Mouse (Mus musculus) kidney, postnatal 0 days (tissue): ENCODE measurements at regions not wholly inside any gene's neighbourhood (a gene's known extent, or its start where the extent isn't known, plus 50 kb on each side); places are given as distances from the start of the nearest gene placed in this dataset.

ENCODE experiments used
- ATAC-seq: fragments of 200-750 bp; cut with Nextera tagmentation; replicated peaks from 2 replicates; pipeline ENCODE4 v1.8.0; 2017; ENCODE audit warnings: low read depth, moderate number of reproducible peaks, moderate TSS enrichment, moderate library complexity; ENCODE audit not compliant: low FRiP score
- DNase-seq: peaks from one replicate; pipeline ENCODE4 v3.0.0-alpha.2; 2016; ENCODE audit warnings: low spot score
- H3K27ac ChIP-seq: fragments of 300-500 bp; sonication (generic); 2 replicates; pipeline ENCODE4 v1.5.1; 2014; ENCODE audit warnings: mild to moderate bottlenecking
- H3K27me3 ChIP-seq: fragments of 300-500 bp; sonication (generic); 2 replicates; pipeline ENCODE4 v1.6.1; 2014; ENCODE audit warnings: low read length, mixed read lengths; ENCODE audit not compliant: insufficient read depth
- H3K36me3 ChIP-seq: fragments of 300-500 bp; sonication (generic); 2 replicates; pipeline ENCODE4 v1.6.1; 2014; ENCODE audit warnings: low read length, mixed read lengths; ENCODE audit not compliant: insufficient read depth
- H3K4me1 ChIP-seq: fragments of 300-500 bp; sonication (generic); replicated peaks from 2 replicates; pipeline ENCODE4 v1.6.1; 2014; ENCODE audit warnings: antibody characterized with exemption, low read length, mixed read lengths; ENCODE audit not compliant: insufficient read depth
- H3K4me2 ChIP-seq: fragments of 300-500 bp; sonication (generic); 2 replicates; pipeline ENCODE4 v1.6.1; 2014; ENCODE audit warnings: mild to moderate bottlenecking, low read length, moderate library complexity, mixed read lengths
- H3K4me3 ChIP-seq: fragments of 300-500 bp; sonication (generic); replicated peaks from 2 replicates; pipeline ENCODE4 v1.5.1; 2014; ENCODE audit warnings: low read depth, low read length
- H3K9ac ChIP-seq: fragments of 300-500 bp; sonication (generic); 2 replicates; pipeline ENCODE4 v1.6.1; 2014; ENCODE audit warnings: low read depth, low read length
- H3K9me3 ChIP-seq: fragments of 300-500 bp; sonication (generic); replicated peaks from 2 replicates; pipeline ENCODE4 v1.6.1; 2016; ENCODE audit warnings: low read length, inconsistent platforms, mixed read lengths
- CTCF ChIP-seq: IDR thresholded peaks from 2 replicates; pipeline ENCODE4 v1.5.1; 2016; ENCODE audit warnings: antibody characterized with exemption, low read depth, mild to moderate bottlenecking, moderate library complexity
- WGBS: fragments of 180-500 bp; shearing (Covaris S2); extraction: QIAGEN DNeasy Blood & Tissue Kit; methylation state at CpG from one replicate; pipeline ENCODE4 v1.1.7; 2014; 5-methylcytosine and 5-hydroxymethylcytosine counted together

- 0 out of 2 replicates have a peak overlapping the region, but pooled peaks have one; percentile 3 for H3K27ac ChIP-seq
- TF ChIP-seq CTCF, result no peak
- no peaks in the 10 kb centered on the region for H3K36me3 ChIP-seq
- no peaks in the 10 kb centered on the region for H3K9me3 ChIP-seq
- no peak for ATAC-seq
- DNase-seq, result peak; percentile 28
- H3K4me2 ChIP-seq, result no peak overlapping the region
- 26% methylated on average over 12 of the region's 12 CpGs for WGBS
- no peak overlapping the region for H3K4me3 ChIP-seq
- H3K4me1 ChIP-seq, result peaks cover 9% of the 10 kb centered on the region; the same call in 1 of the 2 replicates
- no peaks in the 10 kb centered on the region for H3K27me3 ChIP-seq
- no peak overlapping the region for H3K9ac ChIP-seq
Observed at GRCm38 (mm10) chr16:24056123-24056884, 67.7 kb upstream of the Bcl6 start.

- Histone ChIP-seq H3K9me3 (no peaks in the 10 kb centered on the region), H3K4me3 (no peak overlapping the region), H3K27ac (no peak overlapping the region), H3K4me1 (peaks cover 6% of the 10 kb centered on the region; the same call in 1 of the 2 replicates), H3K9ac (no peak overlapping the region), H3K4me2 (no peak overlapping the region), H3K27me3 (no peaks in the 10 kb centered on the region), H3K36me3 (no peaks in the 10 kb centered on the region)
- WGBS, result 97% methylated on average over 3 of the region's 3 CpGs
- TF ChIP-seq CTCF, result no peak
- DNase-seq, result no peak
- no peak for ATAC-seq
Observed at GRCm38 (mm10) chr16:24054293-24054692, 65.6 kb upstream of the Bcl6 start.

- ATAC-seq (no peak), DNase-seq (no peak)
- WGBS, result 69% methylated on average over 10 of the region's 10 CpGs
- H3K4me1 ChIP-seq, result peaks cover 6% of the 10 kb centered on the region; the same call in 1 of the 2 replicates
- H3K4me3 ChIP-seq, result no peak overlapping the region
- no peak overlapping the region for H3K4me2 ChIP-seq
- no peak overlapping the region for H3K9ac ChIP-seq
- no peaks in the 10 kb centered on the region for H3K36me3 ChIP-seq
- no peak for TF ChIP-seq CTCF
- no peak overlapping the region for H3K27ac ChIP-seq
- no peaks in the 10 kb centered on the region for H3K9me3 ChIP-seq
- H3K27me3 ChIP-seq, result no peaks in the 10 kb centered on the region
Observed at GRCm38 (mm10) chr16:24053403-24053802, 64.8 kb upstream of the Bcl6 start.

GRCm38 (mm10) chr16:24050856-24051640 lies 62.4 kb upstream of the Bcl6 start:
- WGBS, result 81% methylated on average over 10 of the region's 10 CpGs
- no peak for TF ChIP-seq CTCF
- no peak for ATAC-seq
- DNase-seq, result no peak
- H3K27me3 ChIP-seq, result no peaks in the 10 kb centered on the region
- no peaks in the 10 kb centered on the region for H3K36me3 ChIP-seq
- no peak overlapping the region for H3K9ac ChIP-seq
- H3K4me2 ChIP-seq, result no peak overlapping the region
- no peaks in the 10 kb centered on the region for H3K9me3 ChIP-seq
- no peak overlapping the region for H3K4me3 ChIP-seq
- H3K4me1 ChIP-seq, result no peaks in the 10 kb centered on the region
- no peak overlapping the region for H3K27ac ChIP-seq

- no peak overlapping the region for H3K9ac ChIP-seq
- WGBS, result 78% methylated on average over 4 of the region's 4 CpGs
- no peak overlapping the region for H3K4me2 ChIP-seq
- H3K36me3 ChIP-seq, result no peaks in the 10 kb centered on the region
- ATAC-seq, result no peak
- no peaks in the 10 kb centered on the region for H3K9me3 ChIP-seq
- no peak for TF ChIP-seq CTCF
- H3K27me3 ChIP-seq, result no peaks in the 10 kb centered on the region
- no peak overlapping the region for H3K27ac ChIP-seq
- no peak for DNase-seq
- no peak overlapping the region for H3K4me3 ChIP-seq
- H3K4me1 ChIP-seq, result no peaks in the 10 kb centered on the region
Observed at GRCm38 (mm10) chr16:24043779-24044178, 55.1 kb upstream of the Bcl6 start.

GRCm38 (mm10) chr16:24042977-24043376 lies 54.3 kb upstream of the Bcl6 start:
- DNase-seq (no peak), ATAC-seq (no peak)
- Histone ChIP-seq H3K27me3 (no peaks in the 10 kb centered on the region), H3K9me3 (no peaks in the 10 kb centered on the region), H3K4me1 (no peaks in the 10 kb centered on the region), H3K36me3 (no peaks in the 10 kb centered on the region), H3K27ac (no peak overlapping the region), H3K4me3 (no peak overlapping the region), H3K4me2 (no peak overlapping the region), H3K9ac (no peak overlapping the region)
- WGBS, result 87% methylated on average over 3 of the region's 3 CpGs
- no peak for TF ChIP-seq CTCF
